Mouse (Mus musculus) CH12.LX (cell line): ENCODE measurements around the gene Adamtsl4. TPM values are rescaled to one million over a fixed set of nuclear protein-coding genes. Genes with fewer than 3 reads are reported as not detected.

Experiments used
- DNase-seq: peaks from one replicate; pipeline ENCODE4 v3.0.0-alpha.2; 2013; ENCODE audit errors: extremely low read depth
- H3K27ac ChIP-seq: 2 replicates; pipeline ENCODE4 v1.5.1; 2012; ENCODE audit warnings: low read depth, mild to moderate bottlenecking, control low read depth, moderate library complexity; ENCODE audit not compliant: insufficient read depth
- H3K27me3 ChIP-seq: replicated peaks from 2 replicates; pipeline ENCODE3; 2012; ENCODE audit warnings: inconsistent platforms
- H3K36me3 ChIP-seq, 2 experiments: replicated peaks in 1 of 2; 2 replicates each; pipeline versions ENCODE3 to v1.6.1; 2012; ENCODE audit warnings: inconsistent platforms in 1 of 2, low read length in 1 of 2, mild to moderate bottlenecking in 1 of 2, mixed read lengths in 1 of 2, moderate library complexity in 1 of 2; ENCODE audit not compliant: control insufficient read depth in 1 of 2, insufficient read depth in 1 of 2
- H3K4me1 ChIP-seq, 2 experiments: 2 replicates each; pipeline ENCODE4 v1.6.1; 2012; ENCODE audit warnings: inconsistent platforms in 1 of 2, moderate library complexity in 1 of 2; ENCODE audit not compliant: insufficient read depth in 2 of 2, control insufficient read depth in 1 of 2
- H3K4me2 ChIP-seq: 2 replicates; pipeline ENCODE4 v1.6.1; 2012; ENCODE audit warnings: low read depth, mild to moderate bottlenecking, control low read depth; ENCODE audit not compliant: poor library complexity, insufficient read depth, severe bottlenecking
- H3K4me3 ChIP-seq, 3 experiments: fragments of 150-350 bp in 1 of 3; sonication (generic) in 1 of 3; replicated peaks in 1 of 3; 2 replicates each; pipeline versions ENCODE3 to v1.5.1; 2011 to 2012; ENCODE audit warnings: low read depth in 2 of 3, low read length in 2 of 3, mild to moderate bottlenecking in 2 of 3, moderate library complexity in 2 of 3, control low read depth in 1 of 3, improper control_type of control experiment in 1 of 3, inconsistent platforms in 1 of 3, mixed read lengths in 1 of 3; ENCODE audit not compliant: poor library complexity in 1 of 3
- H3K79me2 ChIP-seq: replicated peaks from 2 replicates; pipeline ENCODE4 v1.6.1; 2012; ENCODE audit warnings: mild to moderate bottlenecking, moderate library complexity; ENCODE audit not compliant: control insufficient read depth, poor library complexity, insufficient read depth, severe bottlenecking; ENCODE audit errors: extremely low read depth
- H3K9ac ChIP-seq: 2 replicates; pipeline ENCODE4 v1.6.1; 2012; ENCODE audit warnings: low read depth, mild to moderate bottlenecking, control low read depth, moderate library complexity; ENCODE audit not compliant: insufficient read depth
- H3K9me3 ChIP-seq: replicated peaks from 2 replicates; pipeline ENCODE3; 2012; ENCODE audit warnings: low read length, inconsistent platforms, mixed read lengths
- BHLHE40 ChIP-seq: IDR thresholded peaks from 2 replicates; pipeline ENCODE4 v1.6.1; 2011; ENCODE audit warnings: mild to moderate bottlenecking, low read depth, low read length, improper control_type of control experiment
- E2F4 ChIP-seq: IDR thresholded peaks from 2 replicates; pipeline ENCODE4 v1.6.1; 2011; ENCODE audit warnings: low read depth, low read length, improper control_type of control experiment; ENCODE audit not compliant: insufficient replicate concordance
- ELF1 ChIP-seq: IDR thresholded peaks from 2 replicates; pipeline ENCODE4 v1.6.1; 2014; ENCODE audit warnings: low read depth, mild to moderate bottlenecking, inconsistent platforms, low read length, improper control_type of control experiment
- EP300 ChIP-seq: IDR thresholded peaks from 2 replicates; pipeline ENCODE4 v1.6.1; 2011; ENCODE audit warnings: low read length, improper control_type of control experiment
- GABPA ChIP-seq: IDR thresholded peaks from 2 replicates; pipeline ENCODE4 v1.6.1; 2012; ENCODE audit warnings: low read depth, low read length, improper control_type of control experiment, inconsistent platforms; ENCODE audit not compliant: insufficient replicate concordance
- HCFC1 ChIP-seq: IDR thresholded peaks from 2 replicates; pipeline ENCODE4 v1.6.1; 2012; ENCODE audit warnings: low read depth, mild to moderate bottlenecking, inconsistent platforms, low read length, improper control_type of control experiment
- JUN ChIP-seq: IDR thresholded peaks from 2 replicates; pipeline ENCODE4 v1.6.1; 2011; ENCODE audit warnings: low read depth, mild to moderate bottlenecking, low read length, improper control_type of control experiment, moderate library complexity; ENCODE audit not compliant: insufficient read depth
- JUND ChIP-seq: conservative IDR thresholded peaks from 2 replicates; pipeline ENCODE4 v1.6.1; 2011; ENCODE audit warnings: low read depth, low read length, improper control_type of control experiment
- MAFK ChIP-seq: IDR thresholded peaks from 2 replicates; pipeline ENCODE4 v1.6.1; 2011; ENCODE audit warnings: low read length, improper control_type of control experiment; ENCODE audit not compliant: insufficient replicate concordance
- MAZ ChIP-seq: IDR thresholded peaks from 2 replicates; pipeline ENCODE4 v1.6.1; 2012; ENCODE audit warnings: low read depth, mild to moderate bottlenecking, inconsistent platforms, low read length, improper control_type of control experiment, moderate library complexity
- MEF2A ChIP-seq: IDR thresholded peaks from 2 replicates; pipeline ENCODE4 v1.6.1; 2014; ENCODE audit warnings: low read depth, mild to moderate bottlenecking, inconsistent platforms, low read length, improper control_type of control experiment, borderline replicate concordance
- PAX5 ChIP-seq: IDR thresholded peaks from 2 replicates; pipeline ENCODE4 v1.6.1; 2012; ENCODE audit warnings: low read length, inconsistent platforms, mixed read lengths
- POLR2AphosphoS2 ChIP-seq: IDR thresholded peaks from 2 replicates; pipeline ENCODE4 v1.6.1; 2011; ENCODE audit warnings: low read depth, low read length, improper control_type of control experiment
- RAD21 ChIP-seq: IDR thresholded peaks from 2 replicates; pipeline ENCODE4 v1.6.1; 2011; ENCODE audit warnings: low read depth, mild to moderate bottlenecking, low read length, improper control_type of control experiment, moderate library complexity
- RCOR1 ChIP-seq: conservative IDR thresholded peaks from 2 replicates; pipeline ENCODE4 v1.6.1; 2012; ENCODE audit warnings: low read depth, mild to moderate bottlenecking, inconsistent platforms, low read length, improper control_type of control experiment
- SMC3 ChIP-seq: IDR thresholded peaks from 2 replicates; pipeline ENCODE4 v1.6.1; 2011; ENCODE audit warnings: low read depth, low read length, improper control_type of control experiment
- TBP ChIP-seq: conservative IDR thresholded peaks from 2 replicates; pipeline ENCODE4 v1.6.1; 2011; ENCODE audit warnings: low read depth, low read length, improper control_type of control experiment
- UBTF ChIP-seq: IDR thresholded peaks from 2 replicates; pipeline ENCODE4 v1.6.1; 2012; ENCODE audit warnings: low read depth, mild to moderate bottlenecking, inconsistent platforms, low read length, improper control_type of control experiment, moderate library complexity
- USF1 ChIP-seq: IDR thresholded peaks from 2 replicates; pipeline ENCODE4 v1.6.1; 2014; ENCODE audit warnings: low read depth, mild to moderate bottlenecking, inconsistent platforms, low read length, improper control_type of control experiment
- ZMIZ1 ChIP-seq: IDR thresholded peaks from 2 replicates; pipeline ENCODE4 v1.6.1; 2012; ENCODE audit warnings: low read depth, mild to moderate bottlenecking, inconsistent platforms, low read length, improper control_type of control experiment
- dilution Hi-C: fragments of 300-500 bp; cut with MboI; formaldehyde crosslinking; loops from 2 replicates; pipeline ENCODE4 v1.14.3; 2020; ENCODE audit warnings: low sequenced_read_pairs; ENCODE audit not compliant: extremely low pct_unique_long_range_greater_than_20kb, extremely low pct_ligation_motif_present
- in situ Hi-C: fragments of 300-500 bp; cut with MboI; formaldehyde crosslinking; loops from 3 replicates; pipeline ENCODE4 v1.14.3; 2019; ENCODE audit warnings: low sequenced_read_pairs, low pct_ligation_motif_present, low pct_unique_long_range_greater_than_20kb, mixed read lengths
- polyA plus RNA-seq: library from polyadenylated mRNA; unstranded; fragments of >175 nt; gene quantifications from 2 replicates; pipeline ENCODE4 v1.2.1, GENCODE M21; 2012; ENCODE audit warnings: low read depth; ENCODE audit not compliant: insufficient read length
- total RNA-seq, 2 experiments: library from RNA; depleted of rRNA; stranded (reverse); fragments of 300-350 nt in 1 of 2; fragments of >200 nt in 1 of 2; gene quantifications; 2 replicates each; pipeline ENCODE4 v1.2.3; 2012 to 2014

The Adamtsl4 gene
- total and polyA plus RNA-seq, 3 experiments, result 0.10 to 0.85 TPM; not detected in 1

GRCm38 (mm10) chr3:95734092-95734702, 46.5 kb upstream of the Adamtsl4 start:
- no peak overlapping the region for H3K27ac ChIP-seq
- in situ Hi-C loops (no loop called here), dilution Hi-C loops (no loop called here)
- H3K4me1 ChIP-seq, result peaks cover 9 to 33% of the 10 kb centered on the region in 2 experiments; a peak in 3 of 4 replicates
- H3K36me3 ChIP-seq, result peaks cover 34 to 63% of the 10 kb centered on the region in 2 experiments
- no peak for DNase-seq
- no peak overlapping the region for H3K4me2 ChIP-seq
- H3K79me2 ChIP-seq, result no peaks in the 10 kb centered on the region
- no peak overlapping the region for H3K9ac ChIP-seq
- no peaks in the 10 kb centered on the region for H3K9me3 ChIP-seq
- H3K27me3 ChIP-seq, result no peaks in the 10 kb centered on the region
- no peak overlapping the region for H3K4me3 ChIP-seq
- no peak for TF ChIP-seq JUND
- TF ChIP-seq BHLHE40, result no peak
- no peak for TF ChIP-seq GABPA
- TF ChIP-seq HCFC1, result no peak
- no peak for TF ChIP-seq ZMIZ1
- no peak for TF ChIP-seq MAZ
- TF ChIP-seq RAD21, result no peak
- TF ChIP-seq RCOR1, result no peak
- no peak for TF ChIP-seq TBP
- TF ChIP-seq PAX5, result no peak
- no peak for TF ChIP-seq UBTF
- TF ChIP-seq USF1, result no peak
- TF ChIP-seq ELF1, result no peak
- TF ChIP-seq JUN, result no peak
- TF ChIP-seq MEF2A, result no peak
- no peak for TF ChIP-seq E2F4
- TF ChIP-seq SMC3, result no peak

DNA sequence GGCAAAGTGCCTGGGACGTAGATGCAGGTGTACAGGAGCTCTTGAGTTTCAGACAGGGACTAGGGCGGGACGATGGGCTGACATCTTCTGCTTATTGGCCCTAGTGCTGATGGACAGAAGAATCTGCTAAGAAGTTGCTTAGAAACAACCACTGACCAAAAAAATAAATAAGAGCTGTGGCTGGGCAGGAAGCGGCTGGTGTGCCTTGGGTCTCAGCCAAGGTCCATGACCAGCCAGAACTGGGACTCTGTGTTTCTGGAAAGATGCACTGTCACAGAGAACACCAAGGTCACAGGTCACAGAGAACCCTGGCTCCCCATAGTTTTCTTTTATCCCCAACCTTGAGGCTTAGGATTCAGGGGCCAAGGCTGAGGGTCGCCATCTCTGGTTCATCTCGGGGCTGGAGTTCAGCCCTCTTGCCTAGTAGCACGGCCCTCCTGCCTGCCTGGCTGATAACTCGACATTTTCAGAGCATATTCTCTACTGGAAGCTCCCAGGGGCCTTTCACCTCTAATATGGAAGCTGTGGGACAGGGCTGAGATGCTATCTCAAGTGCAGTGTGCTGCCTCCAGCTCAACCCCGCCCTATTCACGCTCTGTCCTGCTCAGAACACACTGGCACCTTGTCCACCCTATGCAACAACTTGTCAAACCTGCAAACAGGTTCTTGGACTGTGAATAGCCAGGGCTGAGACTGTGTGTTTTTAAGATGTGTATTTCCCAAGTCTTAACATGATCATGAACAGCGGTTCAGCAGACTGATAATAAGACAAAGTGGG, 45.2 kb upstream of the Adamtsl4 start:
- TF ChIP-seq POLR2AphosphoS2 (no peak), TBP (no peak), BHLHE40 (no peak), EP300 (no peak), MAZ (no peak), SMC3 (no peak), PAX5 (no peak), MAFK (no peak), E2F4 (no peak), USF1 (no peak)
- peaks cover 29 to 50% of the 10 kb centered on the region in 2 experiments for H3K36me3 ChIP-seq

More for the DNA sequence above, 45.2 kb upstream of the Adamtsl4 start:
- Histone ChIP-seq H3K27me3 (no peaks in the 10 kb centered on the region), H3K9me3 (no peaks in the 10 kb centered on the region), H3K27ac (no peak overlapping the region), H3K4me2 (no peak overlapping the region), H3K4me1 (peaks cover 9 to 30% of the 10 kb centered on the region in 2 experiments; a peak in 3 of 4 replicates), H3K9ac (no peak overlapping the region), H3K4me3 (no peak overlapping the region), H3K79me2 (no peaks in the 10 kb centered on the region)
- in situ Hi-C loops, result no loop called here
- DNase-seq, result no peak
- dilution Hi-C loops, result no loop called here
